Mouse (Mus musculus) G1E (cell line): ENCODE results near the gene BC107364. TPM values are rescaled to one million over a fixed set of nuclear protein-coding genes. Genes with fewer than 3 reads are reported as not detected.
A peak's percentile ranks its signal among the peaks of the same experiment; 100 is the strongest.
"Not testable (repeated sequence)": the region's sequence is repeated elsewhere in the genome, so short reads cannot be mapped to it uniquely, and the experiment has no call there.

Experiments used
- ATAC-seq: 2 replicates; pipeline ENCODE4 v1.8.0; 2016; ENCODE audit warnings: mild to moderate bottlenecking; ENCODE audit not compliant: insufficient number of reproducible peaks, poor library complexity, low FRiP score, severe bottlenecking; ENCODE audit errors: extremely low read depth
- DNase-seq: peaks from one replicate; pipeline ENCODE4 v3.0.0; 2012; ENCODE audit warnings: low spot score
- H3K27me3 ChIP-seq: 2 replicates; pipeline ENCODE4 v1.6.1; 2012; ENCODE audit warnings: mild to moderate bottlenecking, low read length, inconsistent platforms; ENCODE audit not compliant: insufficient read depth
- H3K36me3 ChIP-seq: replicated peaks from 2 replicates; pipeline ENCODE3; 2012; ENCODE audit warnings: mild to moderate bottlenecking, inconsistent platforms
- H3K4me1 ChIP-seq: 2 replicates; pipeline ENCODE4 v1.6.1; 2012; ENCODE audit warnings: low read depth, low read length, inconsistent platforms, mixed read lengths; ENCODE audit not compliant: insufficient read depth
- H3K4me3 ChIP-seq: 2 replicates; pipeline ENCODE4 v1.5.1; 2012; ENCODE audit warnings: low read depth, mild to moderate bottlenecking, inconsistent platforms, low read length, moderate library complexity, mixed read lengths
- H3K9me3 ChIP-seq: replicated peaks from 2 replicates; pipeline ENCODE4 v1.6.1; 2012; ENCODE audit warnings: inconsistent platforms
- CTCF ChIP-seq: IDR thresholded peaks from 2 replicates; pipeline ENCODE4 v1.5.1; 2012; ENCODE audit warnings: low read depth, low read length, inconsistent platforms, mixed read lengths
- GATA1 ChIP-seq: IDR thresholded peaks from 2 replicates; pipeline ENCODE4 v1.6.1; 2012; ENCODE audit warnings: borderline replicate concordance, low read length, inconsistent platforms, mixed read lengths
- GATA2 ChIP-seq: IDR thresholded peaks from 2 replicates; pipeline ENCODE4 v1.6.1; 2012; ENCODE audit warnings: low read depth, low read length, inconsistent platforms, borderline replicate concordance
- POLR2AphosphoS5 ChIP-seq: IDR thresholded peaks from 2 replicates; pipeline ENCODE4 v1.6.1; 2012; ENCODE audit warnings: low read depth, low read length, inconsistent platforms; ENCODE audit not compliant: insufficient replicate concordance
- TAL1 ChIP-seq: conservative IDR thresholded peaks from 2 replicates; pipeline ENCODE4 v1.6.1; 2012; ENCODE audit warnings: low read depth, low read length, inconsistent platforms, mixed read lengths
- polyA plus RNA-seq: library from polyadenylated mRNA; stranded (reverse); fragments of >175 nt; gene quantifications from 2 replicates; pipeline ENCODE4 v1.2.3, GENCODE M21; 2012
- total RNA-seq, 2 experiments: library from RNA; stranded (forward) in 1 of 2; stranded (reverse) in 1 of 2; fragments of 200-1000 nt in 1 of 2; fragments of >200 nt in 1 of 2; fragmentation: Nextera tagmentation in 1 of 2; gene quantifications; 2 replicates each; pipeline ENCODE4 v1.2.3; 2014 to 2017

The BC107364 gene
- total and polyA plus RNA-seq, 3 experiments: 0.27 TPM; not detected in 2

- peaks cover 21% of the 10 kb centered on the region; the same call in 1 of the 2 replicates for H3K27me3 ChIP-seq
- TF ChIP-seq GATA2 (no peak), GATA1 (no peak), TAL1 (no peak), POLR2AphosphoS5 (no peak), CTCF (no peak)
- H3K9me3 ChIP-seq: no peaks in the 10 kb centered on the region
- no peak for ATAC-seq
- DNase-seq: no peak
- H3K36me3 ChIP-seq: no peaks in the 10 kb centered on the region
- H3K4me1 ChIP-seq: no peaks in the 10 kb centered on the region; the same call in 1 of the 2 replicates
- no peak overlapping the region for H3K4me3 ChIP-seq
These were observed 23.0 kb upstream of the BC107364 start for GRCm38 (mm10) chr3:96474909-96475655.

- not testable (repeated sequence) for H3K4me3 ChIP-seq, H3K4me1 ChIP-seq, H3K36me3 ChIP-seq, ATAC-seq, DNase-seq, H3K9me3 ChIP-seq
- peaks cover 16% of the 10 kb centered on the region; the same call in 1 of the 2 replicates for H3K27me3 ChIP-seq
These were observed 21.4 kb upstream of the BC107364 start for GRCm38 (mm10) chr3:96473556-96473955.

GRCm38 (mm10) chr3:96472066-96472465, 20.0 kb upstream of the BC107364 start:
- Histone ChIP-seq H3K4me1 (no peaks in the 10 kb centered on the region; the same call in 1 of the 2 replicates), H3K27me3 (peaks cover 18% of the 10 kb centered on the region; the same call in 1 of the 2 replicates), H3K36me3 (no peaks in the 10 kb centered on the region), H3K9me3 (no peaks in the 10 kb centered on the region), H3K4me3 (no peak overlapping the region)
- ATAC-seq: no peak
- TF ChIP-seq GATA2 (no peak), GATA1 (no peak), POLR2AphosphoS5 (no peak), TAL1 (no peak), CTCF (no peak)
- no peak for DNase-seq

GRCm38 (mm10) chr3:96469626-96470025, 17.5 kb upstream of the BC107364 start:
- H3K27me3 ChIP-seq: peaks cover 11% of the 10 kb centered on the region; the same call in 1 of the 2 replicates
- H3K4me3 ChIP-seq: no peak overlapping the region
- ATAC-seq (no peak), DNase-seq (no peak)
- no peaks in the 10 kb centered on the region for H3K36me3 ChIP-seq
- TF ChIP-seq GATA2: no peak
- TF ChIP-seq POLR2AphosphoS5: no peak
- no peak for TF ChIP-seq TAL1
- TF ChIP-seq GATA1: no peak
- no peak for TF ChIP-seq CTCF
- no peaks in the 10 kb centered on the region for H3K9me3 ChIP-seq
- no peaks in the 10 kb centered on the region for H3K4me1 ChIP-seq

- not testable (repeated sequence) for H3K4me3 ChIP-seq, H3K4me1 ChIP-seq, ATAC-seq, DNase-seq, H3K36me3 ChIP-seq, H3K9me3 ChIP-seq
- H3K27me3 ChIP-seq: peaks cover 18% of the 10 kb centered on the region; the same call in 1 of the 2 replicates
These were observed 16.2 kb upstream of the BC107364 start for GRCm38 (mm10) chr3:96468335-96468734.

DNA sequence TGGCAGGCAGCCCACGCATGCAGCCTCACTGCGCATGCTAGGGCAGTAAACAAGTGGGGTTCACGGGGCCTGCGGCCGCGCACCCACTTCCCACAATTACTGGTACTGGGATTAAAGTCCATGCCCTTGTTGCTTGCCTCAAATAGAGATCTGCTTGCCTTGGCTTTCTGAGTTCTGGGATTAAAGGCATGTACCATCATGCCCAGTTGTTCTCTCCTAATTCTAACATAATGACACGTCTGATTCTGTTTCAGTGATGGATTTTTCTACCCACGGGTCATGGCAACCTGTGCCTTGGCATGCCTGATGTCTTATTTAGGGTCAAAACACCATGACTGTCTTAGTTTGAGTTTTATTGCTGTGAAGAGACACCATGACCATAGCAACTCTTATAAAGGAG, 15.5 kb upstream of the BC107364 start:
- no peak for DNase-seq
- no peak for ATAC-seq
- Histone ChIP-seq H3K9me3 (no peaks in the 10 kb centered on the region), H3K36me3 (no peaks in the 10 kb centered on the region), H3K4me1 (no peaks in the 10 kb centered on the region), H3K27me3 (peaks cover 15% of the 10 kb centered on the region; the same call in 1 of the 2 replicates), H3K4me3 (no peak overlapping the region)
- no peak for TF ChIP-seq CTCF
- no peak for TF ChIP-seq TAL1
- TF ChIP-seq GATA1: no peak
- no peak for TF ChIP-seq POLR2AphosphoS5
- TF ChIP-seq GATA2: no peak

DNA sequence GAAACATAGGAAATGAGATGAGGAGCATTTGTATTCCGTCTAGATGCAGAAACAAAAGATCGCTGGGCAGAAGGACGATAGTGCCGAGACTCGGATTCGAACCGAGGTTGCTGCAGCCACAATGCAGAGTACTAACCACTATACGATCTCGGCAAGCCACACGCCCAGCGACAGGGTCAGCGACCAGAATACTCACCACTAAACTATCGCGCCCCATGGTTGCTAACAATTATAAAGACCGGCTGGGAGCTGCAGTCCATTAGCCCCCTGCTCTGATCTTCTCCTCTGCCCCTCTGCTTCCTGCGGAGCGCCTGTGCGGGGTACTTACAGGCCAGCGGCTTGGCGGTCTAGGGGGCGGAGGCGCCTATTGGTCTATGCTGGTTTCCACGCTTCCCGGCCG, 11.8 kb upstream of the BC107364 start:
- no peak overlapping the region for H3K4me3 ChIP-seq

GRCm38 (mm10) chr3:96460568-96460870, 8.4 kb upstream of the BC107364 start:
- not testable (repeated sequence) for ATAC-seq, H3K27me3 ChIP-seq, H3K4me1 ChIP-seq, DNase-seq, H3K9me3 ChIP-seq, H3K36me3 ChIP-seq, H3K4me3 ChIP-seq

More for the DNA sequence above, 11.8 kb upstream of the BC107364 start:
- H3K27me3 ChIP-seq: peaks cover 10% of the 10 kb centered on the region; the same call in 1 of the 2 replicates
- DNase-seq (no peak), ATAC-seq (no peak)
- no peaks in the 10 kb centered on the region for H3K4me1 ChIP-seq
- no peaks in the 10 kb centered on the region for H3K36me3 ChIP-seq
- H3K9me3 ChIP-seq: no peaks in the 10 kb centered on the region
- no peak for TF ChIP-seq GATA2
- no peak for TF ChIP-seq POLR2AphosphoS5
- TF ChIP-seq CTCF: no peak

DNA sequence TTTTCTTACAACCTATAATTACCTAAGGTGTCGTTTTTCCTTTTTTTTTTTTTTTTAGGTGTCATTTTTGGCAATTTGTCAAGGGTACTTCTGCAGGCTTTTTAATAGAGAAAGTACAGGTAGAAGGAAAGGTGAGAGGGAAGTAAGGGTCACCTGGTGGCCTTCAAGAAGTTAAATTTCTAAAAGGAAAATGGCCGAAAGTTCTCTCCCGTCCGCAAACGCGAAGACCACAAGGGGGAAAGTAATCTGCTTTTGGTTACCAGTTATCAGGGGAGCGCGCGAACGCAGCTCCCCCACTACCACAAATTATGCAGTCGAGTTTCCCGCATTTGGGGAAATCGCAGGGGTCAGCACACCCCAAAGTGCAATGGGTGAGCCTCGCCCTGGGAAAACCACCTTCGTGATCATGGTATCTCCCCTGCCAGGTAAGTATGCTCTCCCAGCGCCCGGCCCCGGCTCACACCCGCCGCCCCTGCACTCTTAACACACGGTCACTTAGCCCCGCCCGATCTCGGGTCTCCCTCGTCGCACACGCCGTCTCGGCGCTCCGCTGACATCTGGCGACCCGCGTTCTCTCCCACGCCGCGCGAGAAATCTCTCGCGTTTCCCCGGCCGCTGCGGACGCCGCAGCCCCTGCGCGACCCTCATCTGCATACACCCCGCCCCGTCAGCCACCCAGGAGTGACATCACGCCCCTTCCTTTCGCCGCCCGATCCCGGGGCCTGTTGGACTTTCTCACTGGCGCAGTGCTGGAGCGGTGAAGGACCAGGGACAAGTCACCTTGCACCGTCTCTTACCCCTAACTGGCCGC, 7.9 kb upstream of the BC107364 start:
- H3K4me1 ChIP-seq, H3K4me3 ChIP-seq, DNase-seq, H3K9me3 ChIP-seq, H3K27me3 ChIP-seq, H3K36me3 ChIP-seq: not testable (repeated sequence)
- ATAC-seq: 0 out of 2 replicates have a peak, but pooled peaks have one; percentile 22
